Mouse (Mus musculus) stomach, postnatal 0 days (tissue): ENCODE measurements around the gene Pcmtd2. TPM values are rescaled to one million over a fixed set of nuclear protein-coding genes. Genes with fewer than 3 reads are reported as not detected.

Experiments used
- ATAC-seq: fragments of 200-750 bp; cut with Nextera tagmentation; 2 replicates; pipeline ENCODE4 v1.8.0; 2017; ENCODE audit not compliant: low FRiP score, low TSS enrichment
- DNase-seq: peaks from one replicate; pipeline ENCODE4 v3.0.0-alpha.2; 2016; ENCODE audit warnings: low spot score
- H3K27ac ChIP-seq: fragments of 300-500 bp; sonication (generic); replicated peaks from 2 replicates; pipeline ENCODE4 v1.5.1; 2014; ENCODE audit warnings: mild to moderate bottlenecking, control low read depth
- H3K27me3 ChIP-seq: fragments of 300-500 bp; sonication (generic); 2 replicates; pipeline ENCODE4 v1.6.1; 2014; ENCODE audit warnings: low read length; ENCODE audit not compliant: control insufficient read depth, insufficient read depth
- H3K36me3 ChIP-seq: fragments of 300-500 bp; sonication (generic); 2 replicates; pipeline ENCODE4 v1.6.1; 2014; ENCODE audit warnings: low read length, mixed read lengths; ENCODE audit not compliant: control insufficient read depth, insufficient read depth
- H3K4me1 ChIP-seq: fragments of 300-500 bp; sonication (generic); replicated peaks from 2 replicates; pipeline ENCODE4 v1.6.1; 2014; ENCODE audit warnings: antibody characterized with exemption; ENCODE audit not compliant: control insufficient read depth, insufficient read depth
- H3K4me2 ChIP-seq: fragments of 300-500 bp; sonication (generic); replicated peaks from 2 replicates; pipeline ENCODE4 v1.6.1; 2014; ENCODE audit warnings: low read depth, mild to moderate bottlenecking, control low read depth, moderate library complexity
- H3K4me3 ChIP-seq: fragments of 300-500 bp; sonication (generic); 2 replicates; pipeline ENCODE4 v1.5.1; 2014; ENCODE audit warnings: low read depth, low read length, control low read depth
- H3K9ac ChIP-seq: fragments of 300-500 bp; sonication (generic); 2 replicates; pipeline ENCODE4 v1.6.1; 2014; ENCODE audit warnings: mild to moderate bottlenecking, low read length, control low read depth, mixed read lengths
- H3K9me3 ChIP-seq: fragments of 300-500 bp; sonication (generic); 2 replicates; pipeline ENCODE4 v1.6.1; 2016; ENCODE audit warnings: low read length; ENCODE audit not compliant: control insufficient read depth
- CTCF ChIP-seq: IDR thresholded peaks from 2 replicates; pipeline ENCODE4 v1.5.1; 2016; ENCODE audit warnings: antibody characterized with exemption, low read depth, mild to moderate bottlenecking, moderate library complexity
- EP300 ChIP-seq: optimal IDR thresholded peaks from 2 replicates; pipeline ENCODE3; 2016; ENCODE audit warnings: antibody characterized with exemption
- WGBS: fragments of 180-500 bp; shearing (Covaris S2); extraction: QIAGEN DNeasy Blood & Tissue Kit; methylation state at CpG from one replicate; pipeline ENCODE4 v1.1.7; 2014; 5-methylcytosine and 5-hydroxymethylcytosine counted together
- polyA plus RNA-seq: library from polyadenylated mRNA; unstranded; fragments of >200 nt; fragmentation: Nextera tagmentation; extraction: Ambion mirVana; gene quantifications from 2 replicates; pipeline ENCODE4 v1.2.1, GENCODE M21; 2015

The Pcmtd2 gene
- polyA plus RNA-seq, 1 experiment from 2014 or later, result 16.4 TPM

- Histone ChIP-seq H3K4me3 (peak overlapping the region; percentile 66), H3K9me3 (no peaks in the 10 kb centered on the region)
- ATAC-seq, result peak; percentile 2; the same call in 1 of the 2 replicates
These were observed 26.8 kb downstream of the Pcmtd2 start for GRCm38 (mm10) chr2:181864536-181864860.

GRCm38 (mm10) chr2:181866931-181867330 lies 29.3 kb downstream of the Pcmtd2 start:
- DNase-seq, result peak; percentile 73
- no peaks in the 10 kb centered on the region for H3K9me3 ChIP-seq
- H3K27me3 ChIP-seq, result no peaks in the 10 kb centered on the region
- no peak overlapping the region for H3K4me2 ChIP-seq
- 62% methylated on average over 5 of the region's 5 CpGs for WGBS
- H3K4me1 ChIP-seq, result 0 out of 2 replicates have a peak, but pooled peaks cover 2% of the 10 kb centered on the region
- H3K27ac ChIP-seq, result no peak overlapping the region
- no peaks in the 10 kb centered on the region for H3K36me3 ChIP-seq
- no peak overlapping the region for H3K4me3 ChIP-seq
- no peak for ATAC-seq
- TF ChIP-seq CTCF (peak; percentile 88), EP300 (no peak)
- no peak overlapping the region for H3K9ac ChIP-seq

More at GRCm38 (mm10) chr2:181864536-181864860, 26.8 kb downstream of the Pcmtd2 start:
- Histone ChIP-seq H3K27me3 (no peaks in the 10 kb centered on the region), H3K9ac (peak overlapping the region; percentile 77), H3K27ac (peak overlapping the region; percentile 71), H3K36me3 (no peaks in the 10 kb centered on the region), H3K4me2 (peak overlapping the region; percentile 85), H3K4me1 (0 out of 2 replicates have a peak, but pooled peaks cover 2% of the 10 kb centered on the region)
- under 1% methylated on average over 22 of the region's 22 CpGs for WGBS
- DNase-seq, result no peak
- TF ChIP-seq CTCF, result no peak

GRCm38 (mm10) chr2:181871039-181871438 lies 33.4 kb downstream of the Pcmtd2 start:
- DNase-seq, result no peak
- H3K9me3 ChIP-seq, result no peaks in the 10 kb centered on the region
- H3K4me1 ChIP-seq, result no peaks in the 10 kb centered on the region
- no peak for TF ChIP-seq CTCF
- H3K9ac ChIP-seq, result no peak overlapping the region
- no peak overlapping the region for H3K4me3 ChIP-seq
- ATAC-seq, result no peak
- H3K27me3 ChIP-seq, result no peaks in the 10 kb centered on the region
- H3K27ac ChIP-seq, result no peak overlapping the region
- 95% methylated on average over 2 of the region's 2 CpGs for WGBS
- H3K36me3 ChIP-seq, result no peaks in the 10 kb centered on the region
- no peak overlapping the region for H3K4me2 ChIP-seq

GRCm38 (mm10) chr2:181878903-181879302 lies 41.2 kb downstream of the Pcmtd2 start:
- H3K36me3 ChIP-seq, result no peaks in the 10 kb centered on the region
- H3K27me3 ChIP-seq, result no peaks in the 10 kb centered on the region
- TF ChIP-seq CTCF (no peak), EP300 (no peak)
- no peak overlapping the region for H3K9ac ChIP-seq
- 61% methylated on average over 1 of the region's 1 CpGs for WGBS
- H3K27ac ChIP-seq, result no peak overlapping the region
- ATAC-seq (no peak), DNase-seq (no peak)
- H3K4me1 ChIP-seq, result no peaks in the 10 kb centered on the region
- no peaks in the 10 kb centered on the region for H3K9me3 ChIP-seq
- no peak overlapping the region for H3K4me2 ChIP-seq
- no peak overlapping the region for H3K4me3 ChIP-seq

- DNase-seq (no peak), ATAC-seq (no peak)
- 63% methylated on average over 3 of the region's 3 CpGs for WGBS
- Histone ChIP-seq H3K4me1 (no peaks in the 10 kb centered on the region), H3K9me3 (no peaks in the 10 kb centered on the region), H3K27me3 (no peaks in the 10 kb centered on the region), H3K4me3 (no peak overlapping the region), H3K4me2 (no peak overlapping the region), H3K27ac (no peak overlapping the region), H3K9ac (no peak overlapping the region), H3K36me3 (no peaks in the 10 kb centered on the region)
- TF ChIP-seq CTCF, result no peak
- no peak for TF ChIP-seq EP300
These were observed 45.5 kb downstream of the Pcmtd2 start for GRCm38 (mm10) chr2:181883022-181883749.

Other genes with a start within 250 kb of the Pcmtd2 start
- gene Prpf6, start 246.0 kb upstream of the Pcmtd2 start, polyA plus RNA-seq, result 28.3 and 28.4 TPM in 2 replicates
- gene Zfp512b, start 245.1 kb upstream of the Pcmtd2 start, polyA plus RNA-seq, result 15.9 and 18.3 TPM in 2 replicates
- 22.9 and 26.8 TPM in 2 replicates for gene Samd10, start 238.6 kb upstream of the Pcmtd2 start, polyA plus RNA-seq
- gene Gm29797, start 180.8 kb upstream of the Pcmtd2 start, polyA plus RNA-seq, result not detected in 2 replicates
- 14.0 and 14.1 TPM in 2 replicates for gene Sox18, start 166.2 kb upstream of the Pcmtd2 start, polyA plus RNA-seq
- gene Tcea2, start 157.5 kb upstream of the Pcmtd2 start, polyA plus RNA-seq, result 12.7 and 13.4 TPM in 2 replicates
- gene Rgs19, start 143.9 kb upstream of the Pcmtd2 start, polyA plus RNA-seq, result 20.0 and 24.6 TPM in 2 replicates
- gene Lkaaear1, start 139.4 kb upstream of the Pcmtd2 start, polyA plus RNA-seq, result not detected in 2 replicates
- gene Oprl1, start 122.8 kb upstream of the Pcmtd2 start, polyA plus RNA-seq, result 0.52 and 0.80 TPM in 2 replicates
- 0.29 and 0.40 TPM in 2 replicates for gene Myt1, start 74.5 kb upstream of the Pcmtd2 start, polyA plus RNA-seq
- 50.9 and 52.5 TPM in 2 replicates for gene Polr3k, start 26.5 kb downstream of the Pcmtd2 start, polyA plus RNA-seq
- 0.01 TPM in 1 of 2 replicates, not detected in the other for gene Gm14496, start 153.3 kb downstream of the Pcmtd2 start, polyA plus RNA-seq